Mouse (Mus musculus) ES-E14 (cell line): Measurements from ENCODE around the gene Col4a2.

ENCODE experiments used
- MAFK ChIP-seq: IDR thresholded peaks from 2 replicates; pipeline ENCODE4 v1.6.1; 2014; ENCODE audit warnings: mild to moderate bottlenecking, low read depth, low read length, inconsistent platforms; ENCODE audit not compliant: insufficient read depth
- ZC3H11A ChIP-seq: IDR thresholded peaks from 2 replicates; pipeline ENCODE4 v1.6.1; 2012; ENCODE audit warnings: low read depth, mild to moderate bottlenecking, inconsistent platforms, low read length, borderline replicate concordance
- ZNF384 ChIP-seq: IDR thresholded peaks from 2 replicates; pipeline ENCODE4 v1.6.1; 2012; ENCODE audit warnings: low read depth, low read length, inconsistent platforms

DNA sequence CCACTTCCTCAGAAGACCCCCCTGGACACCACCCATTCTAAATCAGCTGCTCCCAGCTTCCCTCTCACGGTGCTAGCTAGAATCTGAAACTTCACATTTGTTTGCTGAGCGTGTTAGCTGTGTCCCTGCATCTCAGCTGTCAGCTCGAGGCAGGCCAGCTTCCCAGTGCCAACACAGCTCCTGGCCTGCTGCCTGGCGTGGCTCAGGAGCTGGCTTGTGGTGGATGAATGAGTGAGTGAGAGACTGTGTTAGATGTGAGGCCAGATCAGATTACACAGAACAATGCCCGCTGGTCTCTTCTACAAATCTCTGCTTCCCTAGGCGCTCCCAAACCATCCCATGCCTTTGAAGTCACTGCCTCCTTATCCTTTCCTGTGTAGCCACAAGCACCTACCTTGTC, 106.6 kb downstream of the Col4a2 start:
- TF ChIP-seq MAFK (no peak), ZC3H11A (no peak), ZNF384 (no peak)
